Mouse (Mus musculus): ENCODE results near the gene Fam172a.

Fam172a gene

GRCm38 (mm10) chr13:78200991-78201870, 499.4 kb downstream of the Fam172a start:
- DNase-seq = peak; percentile 74

GRCm38 (mm10) chr13:78201871-78202565, 500.2 kb downstream of the Fam172a start:
- DNase-seq = no peak

- DNase-seq = no peak
These were observed 500.9 kb downstream of the Fam172a start for GRCm38 (mm10) chr13:78202574-78203347.

GRCm38 (mm10) chr13:78203348-78204061, 501.7 kb downstream of the Fam172a start:
- DNase-seq = peak; percentile 50

GRCm38 (mm10) chr13:78205426-78205825, 503.6 kb downstream of the Fam172a start:
- DNase-seq = no peak

- DNase-seq = no peak
These were observed 505.1 kb downstream of the Fam172a start for GRCm38 (mm10) chr13:78206891-78207430.

- DNase-seq = no peak
These were observed 506.2 kb downstream of the Fam172a start for GRCm38 (mm10) chr13:78207796-78208645.

GRCm38 (mm10) chr13:78208689-78209410, 507.0 kb downstream of the Fam172a start:
- DNase-seq = no peak

GRCm38 (mm10) chr13:78209611-78210028, 507.8 kb downstream of the Fam172a start:
- no peak for DNase-seq

GRCm38 (mm10) chr13:78210029-78210747, 508.4 kb downstream of the Fam172a start:
- DNase-seq = peak; percentile 27

GRCm38 (mm10) chr13:78210748-78211089, 508.9 kb downstream of the Fam172a start:
- no peak for DNase-seq

GRCm38 (mm10) chr13:78211231-78212010, 509.6 kb downstream of the Fam172a start:
- DNase-seq = no peak

- DNase-seq = no peak
These were observed 510.3 kb downstream of the Fam172a start for GRCm38 (mm10) chr13:78212111-78212510.

GRCm38 (mm10) chr13:78213155-78213554, 511.3 kb downstream of the Fam172a start:
- no peak for DNase-seq

GRCm38 (mm10) chr13:78215223-78215622, 513.4 kb downstream of the Fam172a start:
- DNase-seq = no peak

Measured in liver (tissue).